Mouse (Mus musculus) lung, embryonic 14.5 days (tissue): ENCODE measurements around the gene Dab1. TPM values are rescaled to one million over a fixed set of nuclear protein-coding genes. Genes with fewer than 3 reads are reported as not detected.

Source experiments
- ATAC-seq: fragments of 200-750 bp; cut with Nextera tagmentation; 2 replicates; pipeline ENCODE4 v1.8.0; 2017; ENCODE audit warnings: mild to moderate bottlenecking, moderate TSS enrichment, moderate library complexity; ENCODE audit not compliant: insufficient read depth
- DNase-seq: peaks from one replicate; pipeline ENCODE4 v3.0.0-alpha.2; 2015
- H3K27ac ChIP-seq: fragments of 300-500 bp; sonication (generic); 2 replicates; pipeline ENCODE4 v1.5.1; 2014; ENCODE audit warnings: low read depth, mild to moderate bottlenecking, moderate library complexity
- H3K27me3 ChIP-seq: fragments of 300-500 bp; sonication (generic); 2 replicates; pipeline ENCODE4 v1.6.1; 2014; ENCODE audit warnings: low read length, control low read depth; ENCODE audit not compliant: insufficient read depth
- H3K36me3 ChIP-seq: fragments of 300-500 bp; sonication (generic); 2 replicates; pipeline ENCODE4 v1.6.1; 2014; ENCODE audit warnings: control low read depth; ENCODE audit not compliant: insufficient read depth
- H3K4me1 ChIP-seq: fragments of 300-500 bp; sonication (generic); 2 replicates; pipeline ENCODE4 v1.6.1; 2014; ENCODE audit warnings: antibody characterized with exemption, control low read depth; ENCODE audit not compliant: insufficient read depth
- H3K4me2 ChIP-seq: fragments of 300-500 bp; sonication (generic); 2 replicates; pipeline ENCODE4 v1.6.1; 2014; ENCODE audit warnings: mild to moderate bottlenecking
- H3K4me3 ChIP-seq: fragments of 300-500 bp; sonication (generic); 2 replicates; pipeline ENCODE4 v1.5.1; 2014; ENCODE audit warnings: low read depth, low read length
- H3K9ac ChIP-seq: fragments of 300-500 bp; sonication (generic); 2 replicates; pipeline ENCODE4 v1.6.1; 2014
- H3K9me3 ChIP-seq: fragments of 300-500 bp; sonication (generic); 2 replicates; pipeline ENCODE4 v1.6.1; 2016; ENCODE audit warnings: low read depth, low read length, control low read depth
- CTCF ChIP-seq: IDR thresholded peaks from 2 replicates; pipeline ENCODE4 v1.5.1; 2016; ENCODE audit warnings: antibody characterized with exemption, low read depth
- WGBS: fragments of 180-500 bp; shearing (Covaris S2); extraction: QIAGEN DNeasy Blood & Tissue Kit; methylation state at CpG from one replicate; pipeline ENCODE4 v1.1.7; 2014; 5-methylcytosine and 5-hydroxymethylcytosine counted together
- polyA plus RNA-seq: library from polyadenylated mRNA; unstranded; fragments of >200 nt; fragmentation: Nextera tagmentation; extraction: Ambion mirVana; gene quantifications from 2 replicates; pipeline ENCODE4 v1.2.1, GENCODE M21; 2014

Gene Dab1
- polyA plus RNA-seq, 1 experiment from 2014 or later: 4.4 TPM

- H3K4me2 ChIP-seq: no peak overlapping the region
- no peaks in the 10 kb centered on the region for H3K36me3 ChIP-seq
- DNase-seq: no peak
- no peak for ATAC-seq
- no peak for TF ChIP-seq CTCF
- WGBS: 82% methylated on average over 4 of the region's 4 CpGs
- no peaks in the 10 kb centered on the region for H3K4me1 ChIP-seq
- H3K9me3 ChIP-seq: no peaks in the 10 kb centered on the region
- H3K27me3 ChIP-seq: no peaks in the 10 kb centered on the region
- H3K27ac ChIP-seq: no peak overlapping the region
- H3K9ac ChIP-seq: no peak overlapping the region
- no peak overlapping the region for H3K4me3 ChIP-seq
Observed at GRCm38 (mm10) chr4:104792111-104792510, 1173.0 kb downstream of the Dab1 start.
